Mouse (Mus musculus): ENCODE measurements around the gene Cxcl2. TPM values are rescaled to one million over a fixed set of nuclear protein-coding genes. Genes with fewer than 3 reads are reported as not detected.

The Cxcl2 gene
- total RNA-seq (2015; ENCODE audit: low replicate concordance) (1.0 and 4.8 TPM in 2 replicates), total RNA-seq (2017; ENCODE audit: low replicate concordance) (1.9 and 3.5 TPM in 2 replicates)

DNA sequence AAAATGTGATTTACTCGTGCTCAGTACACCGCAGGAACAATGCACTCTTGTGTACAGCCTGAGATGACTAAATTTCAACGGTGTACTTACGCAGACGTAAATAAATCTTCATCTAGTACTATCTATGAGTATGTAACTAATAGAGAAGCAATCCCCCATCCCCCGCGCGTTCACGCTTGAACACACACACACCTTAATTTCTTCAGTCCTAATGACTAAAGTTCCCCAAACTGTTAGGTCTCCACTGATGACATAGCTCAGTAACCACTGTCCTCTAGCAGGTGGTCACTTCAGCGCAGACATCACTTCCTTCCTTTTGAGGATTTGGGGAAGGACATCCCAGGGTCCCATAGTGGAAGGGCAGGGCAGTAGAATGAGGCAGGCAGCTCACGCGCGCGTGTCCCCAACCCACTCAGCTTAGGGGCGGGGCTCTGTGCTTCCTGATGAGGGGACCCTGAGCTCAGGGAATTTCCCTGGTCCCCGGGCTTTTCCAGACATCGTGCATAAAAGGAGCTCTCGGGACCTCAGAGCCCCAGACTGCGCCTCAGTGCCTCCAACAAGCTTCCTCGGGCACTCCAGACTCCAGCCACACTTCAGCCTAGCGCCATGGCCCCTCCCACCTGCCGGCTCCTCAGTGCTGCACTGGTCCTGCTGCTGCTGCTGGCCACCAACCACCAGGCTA, at the start of gene Cxcl2:
Gene Cxcl2, plus strand, starts transcription at position 533 of the 682 bp plus-strand sequence.
- no peak for ATAC-seq (replicated peaks; ENCODE audit: low FRiP score, poor library complexity, severe bottlenecking)

DNA sequence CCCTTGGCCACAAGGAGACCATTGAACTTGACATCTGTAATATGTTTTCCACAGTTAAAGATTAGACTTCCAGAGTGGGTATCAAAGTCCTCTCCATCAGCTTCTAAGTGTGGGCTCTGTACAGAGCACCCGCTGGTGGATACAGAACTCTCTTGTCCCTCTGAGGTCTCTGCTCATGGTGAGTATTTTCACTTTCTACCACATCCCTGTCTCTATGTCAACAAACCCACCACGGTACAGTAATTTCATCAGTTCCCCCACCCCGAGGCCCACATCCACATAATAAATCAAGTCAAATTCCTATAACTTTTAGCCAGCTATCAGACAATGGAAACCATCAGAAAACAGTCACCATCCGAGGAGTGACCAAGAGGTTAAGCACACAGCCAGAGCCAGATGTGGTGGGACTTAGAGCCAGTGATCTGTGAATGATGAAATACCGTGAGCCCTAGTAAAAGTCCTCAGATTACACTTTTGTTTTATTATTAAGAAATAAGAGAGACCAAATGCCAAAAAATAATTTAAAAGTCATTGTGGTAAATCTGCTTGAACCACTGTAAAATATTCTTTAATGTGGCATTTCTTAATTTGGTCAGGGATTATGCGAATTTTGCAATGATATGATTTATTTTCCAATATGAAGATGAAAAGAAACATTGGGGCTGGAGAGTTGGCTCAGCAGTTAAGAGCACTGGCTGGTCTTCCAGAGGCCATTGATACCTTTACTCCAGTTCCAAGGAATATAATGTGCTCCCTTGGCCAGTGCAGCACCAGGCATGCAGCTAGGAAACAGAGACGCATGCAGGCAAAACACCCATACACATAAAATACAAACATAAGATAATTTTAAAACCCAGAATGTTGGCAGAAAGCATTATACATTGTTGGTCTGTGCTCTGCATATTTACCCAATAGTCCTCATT, 48.1 kb upstream of the Cxcl2 start:
- ATAC-seq (replicated peaks; ENCODE audit: low FRiP score, poor library complexity, severe bottlenecking) = no peak

DNA sequence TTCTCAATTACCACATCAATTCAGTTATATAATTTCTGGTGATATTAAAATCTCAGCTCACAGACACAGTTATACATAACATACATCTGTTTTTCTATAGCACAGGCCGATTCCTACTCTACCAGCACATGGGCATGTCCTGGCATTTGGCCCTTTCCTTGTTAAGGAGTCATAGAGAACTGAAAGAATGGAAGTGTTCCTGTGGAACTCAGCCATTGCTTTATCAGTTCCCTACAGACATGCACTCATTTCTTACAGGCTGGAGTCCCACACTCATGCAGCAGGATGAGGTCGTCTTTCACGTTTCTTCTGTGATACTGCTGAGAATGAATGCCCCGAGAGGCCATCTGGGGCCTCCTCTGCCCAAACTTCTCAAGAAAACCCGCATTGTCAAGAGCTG, 46.2 kb upstream of the Cxcl2 start:
- no peak for ATAC-seq (replicated peaks; ENCODE audit: low FRiP score, poor library complexity, severe bottlenecking)

DNA sequence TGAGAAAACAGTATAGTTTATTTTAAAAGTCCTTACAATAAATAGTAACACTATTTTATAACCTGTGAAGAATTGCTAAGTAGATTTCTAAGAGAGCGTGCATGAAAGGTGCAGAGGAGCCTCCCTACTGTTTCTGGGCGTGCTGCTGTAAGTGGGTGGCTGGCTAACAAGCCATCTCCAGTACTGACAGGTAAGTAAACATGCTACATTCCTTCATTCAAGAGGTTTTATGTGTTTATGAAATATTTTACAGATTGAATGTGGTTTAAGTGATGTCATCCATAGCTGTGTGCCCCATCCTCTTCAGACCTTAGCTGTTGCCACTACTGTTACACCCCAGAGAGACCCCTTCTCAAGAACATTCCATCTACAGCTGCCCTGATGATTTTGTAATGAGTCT, 45.2 kb upstream of the Cxcl2 start:
- no peak for ATAC-seq (replicated peaks; ENCODE audit: low FRiP score, poor library complexity, severe bottlenecking)

DNA sequence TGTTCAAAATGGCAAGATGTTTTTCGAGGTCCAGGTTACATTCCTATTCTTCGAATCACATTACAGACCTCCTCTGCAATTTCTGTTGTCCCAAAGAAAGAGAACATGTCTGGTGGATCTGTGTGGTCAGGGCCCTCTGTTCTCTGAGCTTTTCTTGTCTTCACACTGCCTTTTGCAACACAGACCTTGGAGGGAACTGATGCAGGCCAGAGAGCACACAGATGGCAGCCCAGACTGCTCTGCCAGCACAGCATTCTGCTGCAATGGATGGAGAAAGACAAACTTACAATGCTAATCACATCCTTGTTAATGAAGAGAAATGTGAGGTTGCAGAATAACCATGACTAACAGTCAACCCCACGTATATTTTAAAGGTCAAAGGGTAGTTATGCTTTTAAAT, 44.6 kb upstream of the Cxcl2 start:
- ATAC-seq (replicated peaks; ENCODE audit: low FRiP score, poor library complexity, severe bottlenecking) = no peak

DNA sequence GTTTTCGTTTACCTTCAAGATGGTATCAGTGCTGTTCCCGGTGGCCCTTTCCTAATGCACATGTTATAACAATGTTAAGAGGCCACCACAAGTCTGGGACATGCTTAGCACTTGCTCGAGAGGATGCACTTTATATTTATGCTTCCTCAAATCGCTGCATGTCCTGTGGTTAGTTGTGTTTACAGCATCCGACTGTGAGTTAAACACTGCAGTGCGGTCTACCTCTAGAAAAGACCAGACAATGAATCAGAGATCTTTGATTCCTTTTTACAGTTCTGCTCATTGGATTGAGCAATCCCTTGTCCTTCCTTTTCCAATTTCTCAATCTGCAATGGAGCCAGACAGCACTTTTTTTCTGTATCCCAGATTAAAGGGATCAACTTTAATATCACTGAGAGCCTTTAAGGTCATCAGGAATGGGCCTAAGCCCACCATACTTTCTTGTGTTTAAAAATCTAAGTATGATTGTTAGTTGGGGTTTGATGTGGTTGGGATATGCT, 41.7 kb upstream of the Cxcl2 start:
- ATAC-seq (replicated peaks; ENCODE audit: low FRiP score, poor library complexity, severe bottlenecking) = no peak

DNA sequence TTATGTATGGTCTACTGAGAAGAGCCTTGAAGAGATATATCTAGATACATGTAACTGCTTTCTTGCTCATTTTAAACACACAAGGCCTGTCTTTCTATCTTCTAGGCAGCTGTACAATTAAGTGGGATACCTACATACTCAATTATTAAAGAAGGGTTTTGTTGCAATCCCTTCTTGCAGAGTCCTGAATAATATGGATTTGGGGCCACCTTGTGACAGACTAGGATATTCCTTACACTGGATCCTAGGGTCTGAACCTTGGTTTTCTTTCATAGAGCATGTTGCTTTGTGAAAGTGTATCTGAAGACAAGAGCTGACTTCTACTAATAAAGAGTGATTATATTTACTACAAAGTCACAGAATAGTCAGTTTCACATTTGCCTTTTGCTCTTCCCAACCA, 36.9 kb upstream of the Cxcl2 start:
- ATAC-seq (replicated peaks; ENCODE audit: low FRiP score, poor library complexity, severe bottlenecking) = no peak

DNA sequence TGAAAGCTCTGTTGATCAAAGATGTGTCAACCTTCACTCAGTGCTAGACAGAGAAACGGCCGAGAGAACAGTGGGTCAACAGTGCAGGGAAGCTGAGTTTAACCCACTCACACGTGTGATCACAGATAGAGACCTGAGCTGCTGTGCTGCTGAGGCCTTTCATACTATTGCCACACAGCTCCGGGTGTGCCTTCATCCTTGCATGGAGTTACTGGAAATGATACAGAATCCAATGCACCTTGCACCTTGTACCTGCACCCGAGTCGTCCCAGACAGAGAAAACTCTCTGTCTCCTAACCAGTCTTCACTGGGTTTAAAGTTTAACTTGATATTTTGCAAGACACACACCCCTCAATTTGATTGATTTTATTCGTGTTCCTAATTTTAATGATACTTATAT, 31.3 kb upstream of the Cxcl2 start:
- no peak for ATAC-seq (replicated peaks; ENCODE audit: low FRiP score, poor library complexity, severe bottlenecking)

DNA sequence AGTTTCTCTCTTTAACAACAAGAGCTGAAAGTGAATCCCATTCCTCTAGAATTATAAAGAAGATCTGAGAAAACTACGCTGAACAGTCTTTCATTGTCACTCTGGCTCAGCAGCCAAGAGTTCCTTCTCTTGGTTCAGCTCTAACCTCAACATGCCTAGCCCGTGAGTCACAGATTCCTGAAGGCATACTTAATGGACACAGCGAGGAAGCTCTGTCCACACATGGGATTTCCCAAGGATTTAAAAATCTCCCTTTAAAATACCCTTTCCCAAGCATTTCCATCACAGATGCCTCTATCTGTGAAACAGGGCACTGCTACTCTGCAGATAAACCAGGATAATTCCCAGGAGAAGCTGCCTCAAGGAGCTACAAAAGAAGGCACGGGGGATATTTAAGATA, 27.6 kb upstream of the Cxcl2 start:
- ATAC-seq (replicated peaks; ENCODE audit: low FRiP score, poor library complexity, severe bottlenecking) = no peak

DNA sequence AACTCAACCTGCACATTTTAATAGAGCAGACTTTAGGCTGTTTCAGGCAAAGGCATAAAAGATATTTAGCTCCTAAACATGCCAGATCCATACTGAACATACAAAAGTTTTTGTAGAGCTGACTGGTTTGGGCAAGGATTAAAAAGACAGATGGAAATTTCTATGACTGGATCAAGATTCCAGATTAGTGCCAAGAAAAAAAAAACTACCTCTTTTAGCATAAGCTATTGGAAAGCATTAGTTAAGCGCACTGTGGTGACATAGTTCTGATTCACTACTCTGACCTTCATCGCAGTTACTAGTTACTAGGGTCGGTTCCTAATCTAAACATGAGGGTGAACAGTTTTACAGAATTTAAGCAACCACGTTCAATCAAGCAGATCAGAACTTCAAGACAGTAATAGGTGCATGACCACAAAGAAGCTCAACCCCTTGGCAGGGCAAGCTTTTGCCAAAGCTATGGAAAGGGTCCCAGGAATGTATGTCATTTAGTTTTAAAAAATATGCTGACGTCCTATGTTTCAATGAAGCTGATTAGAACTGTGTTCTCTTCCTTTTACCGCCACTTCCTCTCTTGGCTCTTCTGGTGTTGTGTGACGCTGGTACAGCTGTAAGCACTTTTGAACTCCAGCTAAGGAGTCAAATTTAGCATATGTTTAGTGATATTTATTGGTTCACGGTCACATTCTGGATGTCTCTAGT, 27.0 kb upstream of the Cxcl2 start:
- ATAC-seq (replicated peaks; ENCODE audit: low FRiP score, poor library complexity, severe bottlenecking) = no peak

DNA sequence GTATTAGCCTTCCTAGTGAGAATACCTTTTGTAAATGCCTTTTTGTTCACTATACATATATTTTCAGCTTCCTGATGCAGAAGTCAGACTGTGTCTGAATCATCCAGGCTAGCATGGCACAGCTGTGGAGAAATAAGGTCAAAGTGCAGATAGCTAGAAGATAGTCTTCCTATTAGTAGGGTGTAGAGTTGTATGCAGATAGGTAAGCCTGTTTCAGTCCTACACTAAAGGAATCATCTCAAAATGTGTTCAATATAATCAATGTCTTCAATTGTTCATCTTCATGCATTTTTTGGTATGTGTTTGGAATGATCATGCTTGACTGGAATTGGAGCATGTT, 26.5 kb upstream of the Cxcl2 start:
- ATAC-seq (replicated peaks; ENCODE audit: low FRiP score, poor library complexity, severe bottlenecking) = no peak

DNA sequence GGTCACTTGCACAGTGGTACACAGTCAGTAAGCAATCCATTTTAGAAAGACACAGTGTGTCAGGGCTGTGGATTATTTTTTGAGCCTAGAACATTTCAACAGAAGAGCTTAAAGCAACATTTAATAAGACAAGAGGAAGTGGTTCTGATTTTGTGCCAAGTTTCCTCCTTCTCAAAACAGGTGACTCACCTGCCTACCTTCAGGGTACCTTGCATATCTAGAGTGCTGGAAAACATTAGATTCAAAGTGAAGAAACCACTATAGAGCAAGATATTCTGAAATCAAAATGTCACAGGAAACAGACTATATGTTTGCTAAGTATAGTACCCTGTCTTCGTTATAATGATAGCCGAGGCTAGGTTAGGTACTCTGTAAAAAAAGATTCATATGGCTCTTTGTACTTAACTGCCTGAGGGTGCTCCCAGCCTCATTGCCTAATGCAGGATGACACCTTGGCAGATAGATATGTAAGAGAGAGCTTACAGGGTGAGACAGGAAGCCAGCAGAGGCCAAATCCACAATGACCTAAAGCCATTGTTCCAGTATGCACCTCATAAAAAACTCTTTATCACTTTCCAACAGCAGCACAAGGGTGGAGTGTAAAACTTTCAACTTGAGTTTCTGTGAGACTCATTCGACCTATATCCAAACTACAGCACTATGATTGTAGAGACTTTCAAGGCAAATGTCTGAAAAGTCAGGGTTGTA, 24.2 kb upstream of the Cxcl2 start:
- no peak for ATAC-seq (replicated peaks; ENCODE audit: low FRiP score, poor library complexity, severe bottlenecking)

DNA sequence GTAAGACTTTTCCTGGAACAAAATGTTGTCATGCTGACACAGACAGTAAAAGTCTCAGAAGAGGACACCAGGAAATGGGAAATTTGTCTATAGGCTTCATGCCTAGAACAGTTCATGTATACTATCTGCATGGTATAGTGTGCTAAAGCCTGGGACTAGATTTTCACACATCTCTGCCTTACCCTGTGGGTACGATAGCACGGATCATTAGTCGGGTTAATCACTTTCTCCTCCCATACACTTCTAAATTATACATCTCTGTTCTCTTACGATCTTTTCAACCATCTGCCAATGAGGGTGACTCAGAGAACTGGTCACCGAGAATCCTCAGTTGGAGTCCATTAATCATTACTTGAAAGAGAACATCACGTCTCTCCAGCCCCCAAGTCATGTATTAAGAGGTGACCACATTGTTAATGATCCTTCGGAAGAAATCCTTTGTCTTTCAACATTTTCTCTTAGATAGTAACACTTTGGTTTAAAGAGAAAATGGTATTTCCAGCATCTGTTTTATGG, 23.3 kb upstream of the Cxcl2 start:
- ATAC-seq (replicated peaks; ENCODE audit: low FRiP score, poor library complexity, severe bottlenecking) = no peak

DNA sequence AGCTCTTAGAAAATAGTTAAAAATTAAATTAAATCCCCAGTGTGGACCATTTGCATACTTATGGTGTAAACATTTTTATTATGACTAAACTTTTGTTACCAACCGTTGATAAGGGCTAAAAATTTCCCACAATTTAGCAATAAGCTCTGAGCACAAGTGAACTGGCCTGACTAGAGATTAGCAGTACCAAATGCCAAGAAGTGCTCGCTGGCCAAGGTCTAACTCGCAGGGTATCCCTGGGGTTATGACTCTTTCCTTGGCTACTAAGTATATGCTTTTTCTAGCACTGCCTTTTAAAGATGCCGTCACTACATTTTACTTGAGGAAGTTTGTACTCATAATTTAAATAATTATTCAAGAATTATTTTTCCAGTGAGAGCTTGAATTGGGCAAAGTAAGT, 22.6 kb upstream of the Cxcl2 start:
- ATAC-seq (replicated peaks; ENCODE audit: low FRiP score, poor library complexity, severe bottlenecking) = no peak

DNA sequence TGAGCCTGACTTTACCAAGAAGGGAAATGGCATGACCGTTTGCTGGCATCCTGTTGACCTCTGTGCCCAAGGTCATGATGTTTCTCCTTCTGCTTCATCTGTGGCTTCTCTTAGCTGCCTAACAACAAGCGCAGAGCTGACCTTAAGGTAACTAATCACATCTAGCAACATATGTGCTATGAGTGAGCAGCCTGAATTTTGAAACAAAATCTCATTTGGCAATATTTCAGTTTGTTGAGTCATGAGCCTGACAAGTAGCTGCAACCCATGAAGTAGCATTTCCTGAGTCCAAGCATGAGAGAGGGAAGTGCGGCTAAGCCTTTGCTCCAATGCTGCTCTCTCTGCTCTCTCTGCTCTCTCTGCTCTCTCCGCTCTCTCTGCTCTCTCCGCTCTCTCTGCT, 22.0 kb upstream of the Cxcl2 start:
- no peak for ATAC-seq (replicated peaks; ENCODE audit: low FRiP score, poor library complexity, severe bottlenecking)

DNA sequence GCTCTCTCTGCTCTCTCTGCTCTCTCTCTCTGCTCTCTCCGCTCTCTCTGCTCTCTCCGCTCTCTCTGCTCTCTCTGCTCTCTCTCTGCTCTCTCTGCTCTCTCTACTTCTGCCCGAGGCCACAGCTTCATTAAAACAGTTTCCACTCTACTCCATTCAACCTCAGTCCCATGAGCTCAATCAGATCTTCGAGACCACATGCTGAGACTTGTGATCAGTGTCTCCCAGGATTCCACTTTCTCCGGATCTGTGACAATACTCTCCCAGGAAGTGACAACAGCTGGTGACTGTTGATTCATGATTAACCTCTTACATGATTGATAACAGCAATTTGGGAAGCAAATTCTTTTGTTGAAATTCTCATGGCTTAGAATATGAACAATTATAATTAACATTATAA, 21.5 kb upstream of the Cxcl2 start:
- no peak for ATAC-seq (replicated peaks; ENCODE audit: low FRiP score, poor library complexity, severe bottlenecking)

DNA sequence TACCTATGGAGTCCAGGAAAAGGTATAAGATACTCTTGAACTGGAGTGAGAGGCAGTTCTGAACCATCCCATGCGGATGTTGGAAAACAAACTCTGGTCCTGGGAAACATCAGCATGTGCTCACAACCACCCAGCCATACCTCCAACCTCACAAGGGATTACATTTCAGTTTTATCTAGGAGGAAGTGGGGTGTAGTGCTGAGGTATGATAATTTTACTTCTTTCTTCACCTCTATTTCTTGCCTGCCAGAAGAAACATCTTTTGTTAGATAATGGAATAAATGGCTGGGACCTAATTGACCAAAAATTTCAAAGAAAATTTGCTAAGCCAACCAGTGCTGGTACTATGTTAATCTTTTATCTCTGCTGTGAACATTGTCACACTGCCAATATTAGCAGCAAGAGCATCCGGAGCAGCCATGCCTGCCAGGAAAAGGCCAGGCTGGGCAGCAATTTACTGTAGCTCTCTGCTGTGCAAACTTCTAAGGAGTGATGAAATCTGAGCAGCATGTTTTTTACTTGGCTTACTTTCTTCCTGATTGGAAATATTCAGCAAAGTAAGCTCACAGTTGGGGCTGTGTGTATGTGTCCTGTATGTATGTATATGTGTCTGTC, 18.9 kb upstream of the Cxcl2 start:
- no peak for ATAC-seq (replicated peaks; ENCODE audit: low FRiP score, poor library complexity, severe bottlenecking)

DNA sequence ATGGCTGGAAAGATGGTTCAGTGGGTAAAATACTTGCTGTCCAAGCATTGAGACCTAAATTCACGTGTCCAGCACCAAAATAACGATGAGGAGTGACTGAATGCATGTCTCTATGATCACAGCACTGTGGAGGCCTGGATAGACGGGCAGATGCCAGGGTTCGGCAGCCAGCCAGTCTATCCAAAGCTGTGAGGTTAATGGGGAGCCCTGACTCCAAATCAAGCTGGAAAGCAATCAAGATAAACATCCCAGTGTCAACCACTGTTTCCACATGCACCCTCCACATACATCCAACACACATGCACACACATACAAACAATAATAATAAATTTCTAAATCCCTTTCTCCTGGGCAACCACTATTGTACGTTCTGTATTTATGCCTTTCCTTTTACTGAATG, 15.0 kb upstream of the Cxcl2 start:
- no peak for ATAC-seq (replicated peaks; ENCODE audit: low FRiP score, poor library complexity, severe bottlenecking)

Measured in erythroblast, adult 5-6 weeks (primary cell).